Mouse (Mus musculus) thymus, adult 2 months (tissue): ENCODE data around the gene Mfsd13b. TPM values are rescaled to one million over a fixed set of nuclear protein-coding genes. Genes with fewer than 3 reads are reported as not detected.

Experiments
- DNase-seq: peaks from one replicate; pipeline ENCODE4 v3.0.0; 2021
- H3K27ac ChIP-seq: fragments of 200-500 bp; 2 replicates; pipeline ENCODE4 v1.5.1; 2012; ENCODE audit warnings: low read length, control low read depth; ENCODE audit not compliant: control insufficient read depth, insufficient read depth
- H3K27me3 ChIP-seq: fragments of 200-500 bp; 2 replicates; pipeline ENCODE4 v1.6.1; 2012; ENCODE audit warnings: mild to moderate bottlenecking, low read length, moderate library complexity, mixed read lengths; ENCODE audit not compliant: control insufficient read depth, insufficient read depth
- H3K36me3 ChIP-seq: fragments of 200-500 bp; 2 replicates; pipeline ENCODE4 v1.6.1; 2012; ENCODE audit warnings: mild to moderate bottlenecking, low read length, moderate library complexity; ENCODE audit not compliant: control insufficient read depth, insufficient read depth
- H3K4me1 ChIP-seq: fragments of 200-500 bp; replicated peaks from 2 replicates; pipeline ENCODE4 v1.6.1; 2012; ENCODE audit warnings: low read length; ENCODE audit not compliant: control insufficient read depth, insufficient read depth
- H3K4me3 ChIP-seq: fragments of 200-500 bp; 2 replicates; pipeline ENCODE4 v1.5.1; 2012; ENCODE audit warnings: mild to moderate bottlenecking, low read length, control low read depth, moderate library complexity; ENCODE audit not compliant: control insufficient read depth, insufficient read depth
- CTCF ChIP-seq: fragments of 200-500 bp; IDR thresholded peaks from 2 replicates; pipeline ENCODE4 v1.5.1; 2012; ENCODE audit warnings: mild to moderate bottlenecking, control low read depth, low read length, moderate library complexity, borderline replicate concordance; ENCODE audit not compliant: control insufficient read depth, poor library complexity, insufficient read depth; ENCODE audit errors: extremely low read depth
- POLR2A ChIP-seq: fragments of 200-500 bp; IDR thresholded peaks from 2 replicates; pipeline ENCODE4 v1.6.1; 2012; ENCODE audit warnings: mild to moderate bottlenecking, low read length, control low read depth, moderate library complexity; ENCODE audit not compliant: control insufficient read depth, poor library complexity, insufficient read depth; ENCODE audit errors: extremely low read depth
- WGBS: fragments of 180-500 bp; shearing (Covaris S2); methylation state at CpG from one replicate; pipeline ENCODE4 v1.1.7; 2018; 5-methylcytosine and 5-hydroxymethylcytosine counted together
- polyA plus RNA-seq: library from polyadenylated mRNA; depleted of rRNA; stranded (reverse); fragments of >200 nt; gene quantifications from 2 replicates; pipeline ENCODE4 v1.2.3, GENCODE M21; 2012

Mfsd13b gene
- polyA plus RNA-seq, 1 experiment = 0.16 TPM

DNA sequence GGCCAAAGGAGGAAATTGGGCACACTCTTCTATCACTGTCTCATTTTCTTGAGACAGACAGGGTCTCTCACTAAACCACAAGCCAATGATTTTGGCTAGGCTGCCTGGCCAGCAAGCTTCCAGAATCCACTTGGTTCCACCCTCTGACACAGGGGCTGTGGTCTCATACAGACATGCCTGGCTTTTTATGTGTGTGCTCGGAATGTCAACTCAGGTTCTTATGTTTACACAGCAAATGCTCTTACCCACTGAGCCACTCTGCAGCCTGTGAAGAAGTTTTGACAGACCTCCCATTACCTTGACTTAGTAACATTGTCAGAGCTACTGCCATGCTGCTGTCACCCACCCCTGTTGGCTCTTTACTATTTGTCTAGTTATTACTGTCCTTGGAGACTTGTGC is 59.7 kb downstream of the Mfsd13b start:
- Histone ChIP-seq H3K4me3 (no peak overlapping the region), H3K27ac (no peak overlapping the region), H3K4me1 (peaks cover 10% of the 10 kb centered on the region), H3K27me3 (no peaks in the 10 kb centered on the region), H3K36me3 (no peaks in the 10 kb centered on the region)
- TF ChIP-seq CTCF (no peak), POLR2A (no peak)
- 15% methylated on average over 1 of the region's 1 CpGs for WGBS
- no peak for DNase-seq

DNA sequence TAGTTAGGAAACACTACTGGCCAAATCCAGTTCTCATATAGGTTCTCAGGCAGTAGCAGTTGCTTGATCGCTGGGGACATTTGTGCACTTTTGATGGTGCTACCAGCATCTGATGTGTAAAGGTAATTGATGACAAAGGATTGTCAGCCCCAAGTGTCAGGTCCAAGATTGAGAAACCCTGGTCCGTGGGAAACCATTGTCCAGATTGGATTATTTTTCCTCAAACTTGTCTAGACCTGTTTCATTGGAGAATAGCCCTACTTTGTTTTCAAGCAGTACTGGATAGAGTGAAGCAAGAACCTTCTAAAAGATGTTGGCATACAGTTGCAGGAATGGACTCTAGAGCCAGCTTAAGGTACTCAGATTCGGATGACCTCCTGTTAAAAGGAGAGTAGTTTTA is 60.7 kb downstream of the Mfsd13b start:
- peaks cover 10% of the 10 kb centered on the region for H3K4me1 ChIP-seq
- WGBS = 97% methylated on average over 3 of the region's 3 CpGs
- no peak overlapping the region for H3K27ac ChIP-seq
- no peak overlapping the region for H3K4me3 ChIP-seq
- DNase-seq = no peak
- TF ChIP-seq POLR2A (no peak), CTCF (no peak)
- H3K36me3 ChIP-seq = no peaks in the 10 kb centered on the region
- no peaks in the 10 kb centered on the region for H3K27me3 ChIP-seq

- WGBS = 35% methylated on average over 1 of the region's 1 CpGs
These were observed 61.2 kb downstream of the Mfsd13b start for GRCm38 (mm10) chr7:121043510-121043909.

DNA sequence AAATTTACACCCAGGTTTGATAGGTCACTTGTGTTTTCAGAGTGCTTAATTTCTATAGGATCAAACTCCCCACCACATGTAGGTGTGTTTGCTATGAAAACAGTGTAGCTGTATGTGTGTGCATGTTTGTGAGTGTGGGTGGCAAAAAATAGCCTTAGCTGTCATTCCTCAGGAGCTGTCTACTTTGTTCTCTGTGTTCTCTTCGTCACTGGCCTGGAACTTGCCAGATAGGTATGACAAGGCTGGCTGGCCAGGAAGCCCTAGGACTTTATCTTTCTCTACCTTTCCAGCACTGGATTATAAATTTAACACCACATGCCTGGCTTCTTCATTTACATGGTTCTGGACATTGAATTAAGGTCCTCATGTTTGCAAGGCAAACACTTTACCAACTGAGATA is 61.9 kb downstream of the Mfsd13b start:
- TF ChIP-seq CTCF (no peak), POLR2A (no peak)
- H3K27ac ChIP-seq = no peak overlapping the region
- DNase-seq = no peak
- no peak overlapping the region for H3K4me3 ChIP-seq
- H3K4me1 ChIP-seq = peaks cover 10% of the 10 kb centered on the region
- 86% methylated on average over 1 of the region's 1 CpGs for WGBS
- H3K36me3 ChIP-seq = no peaks in the 10 kb centered on the region
- no peaks in the 10 kb centered on the region for H3K27me3 ChIP-seq

More at GRCm38 (mm10) chr7:121043510-121043909, 61.2 kb downstream of the Mfsd13b start:
- no peak for DNase-seq
- Histone ChIP-seq H3K36me3 (no peaks in the 10 kb centered on the region), H3K4me3 (no peak overlapping the region), H3K27me3 (no peaks in the 10 kb centered on the region), H3K27ac (no peak overlapping the region), H3K4me1 (peaks cover 10% of the 10 kb centered on the region)
- TF ChIP-seq CTCF (no peak), POLR2A (no peak)

DNA sequence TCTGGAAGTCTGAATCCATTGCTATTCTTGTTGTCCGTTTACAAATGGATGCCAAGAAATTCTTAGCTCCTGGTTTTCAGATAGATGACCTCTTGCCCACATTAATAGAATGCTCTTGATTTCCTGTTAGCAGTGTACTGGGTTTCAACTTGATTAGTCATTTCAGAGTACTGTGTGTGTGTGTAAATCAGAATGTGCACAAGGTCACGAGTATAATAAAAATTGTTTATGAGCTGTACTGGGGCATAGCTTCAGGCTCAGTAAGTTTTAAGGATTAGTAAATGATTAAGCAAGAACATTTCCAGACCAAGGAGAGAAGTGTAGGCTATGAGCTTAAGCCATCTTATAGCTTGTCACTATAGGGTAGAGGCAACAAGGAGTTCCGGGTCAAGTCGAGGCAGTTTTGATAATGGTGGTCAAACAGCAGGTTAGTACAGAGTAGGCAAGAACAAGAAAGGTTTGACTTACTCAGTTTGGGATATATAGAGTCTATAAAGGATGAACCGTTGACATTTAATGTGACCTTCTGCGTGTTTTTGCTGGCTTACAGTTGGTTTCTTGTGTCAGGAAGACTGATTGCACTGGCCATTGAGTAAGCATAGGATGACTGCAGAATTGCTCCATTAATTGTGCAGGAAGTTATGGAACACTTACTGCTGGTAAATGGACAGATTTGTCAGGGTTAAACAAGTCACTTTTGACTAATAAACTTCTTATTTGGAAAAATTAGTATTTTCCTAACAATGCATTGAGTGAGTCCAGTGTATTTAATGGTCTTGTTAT is 63.6 kb downstream of the Mfsd13b start:
- Histone ChIP-seq H3K27ac (no peak overlapping the region), H3K4me1 (peaks cover 6% of the 10 kb centered on the region), H3K4me3 (no peak overlapping the region), H3K27me3 (no peaks in the 10 kb centered on the region), H3K36me3 (no peaks in the 10 kb centered on the region)
- no peak for DNase-seq
- TF ChIP-seq POLR2A = no peak
- no peak for TF ChIP-seq CTCF
- WGBS = 93% methylated on average over 6 of the region's 6 CpGs

- Histone ChIP-seq H3K4me3 (no peak overlapping the region), H3K27ac (no peak overlapping the region), H3K4me1 (peaks cover 1% of the 10 kb centered on the region; the same call in 1 of the 2 replicates), H3K27me3 (no peaks in the 10 kb centered on the region), H3K36me3 (0 out of 2 replicates have a peak, but pooled peaks cover 4% of the 10 kb centered on the region)
- DNase-seq = no peak
- TF ChIP-seq CTCF = no peak
- TF ChIP-seq POLR2A = no peak
- 95% methylated on average over 2 of the region's 2 CpGs for WGBS
These were observed 65.3 kb downstream of the Mfsd13b start for GRCm38 (mm10) chr7:121047624-121048023.

GRCm38 (mm10) chr7:121053071-121053470 is 70.8 kb downstream of the Mfsd13b start:
- WGBS = 97% methylated on average over 4 of the region's 4 CpGs
- Histone ChIP-seq H3K4me1 (no peaks in the 10 kb centered on the region), H3K4me3 (no peak overlapping the region), H3K36me3 (peaks cover 19% of the 10 kb centered on the region), H3K27me3 (no peaks in the 10 kb centered on the region), H3K27ac (no peak overlapping the region)
- no peak for TF ChIP-seq CTCF
- TF ChIP-seq POLR2A = no peak
- DNase-seq = no peak
